Mouse (Mus musculus) kidney, postnatal 14 days (tissue): ENCODE results near the gene Sh3kbp1.

ENCODE experiments used
- DNase-seq: peaks from one replicate; pipeline ENCODE4 v3.0.0; 2022; ENCODE audit warnings: mixed read lengths

The Sh3kbp1 gene

GRCm38 (mm10) chrX:159928834-159929233, 301.8 kb downstream of the Sh3kbp1 start:
- no peak for DNase-seq

DNA sequence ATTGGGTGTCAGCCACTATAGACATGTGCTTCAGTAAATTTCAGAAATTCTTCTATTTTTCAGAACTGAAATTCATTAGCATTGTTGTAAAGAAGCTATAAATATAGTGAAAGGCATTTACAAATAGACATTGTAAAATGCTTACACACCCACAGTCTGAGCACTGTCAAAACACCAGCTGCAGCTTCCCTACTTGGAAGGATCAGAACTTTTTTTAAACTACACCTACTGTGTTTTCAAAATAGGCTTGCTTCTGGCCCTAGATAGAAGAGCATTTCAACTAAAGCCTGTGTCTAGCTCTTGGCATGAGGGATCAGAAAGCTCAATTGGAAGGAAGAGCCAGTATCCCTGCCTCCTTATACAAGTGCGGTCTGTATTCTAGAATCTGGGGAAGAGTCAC, 305.0 kb downstream of the Sh3kbp1 start:
- DNase-seq, result no peak

DNA sequence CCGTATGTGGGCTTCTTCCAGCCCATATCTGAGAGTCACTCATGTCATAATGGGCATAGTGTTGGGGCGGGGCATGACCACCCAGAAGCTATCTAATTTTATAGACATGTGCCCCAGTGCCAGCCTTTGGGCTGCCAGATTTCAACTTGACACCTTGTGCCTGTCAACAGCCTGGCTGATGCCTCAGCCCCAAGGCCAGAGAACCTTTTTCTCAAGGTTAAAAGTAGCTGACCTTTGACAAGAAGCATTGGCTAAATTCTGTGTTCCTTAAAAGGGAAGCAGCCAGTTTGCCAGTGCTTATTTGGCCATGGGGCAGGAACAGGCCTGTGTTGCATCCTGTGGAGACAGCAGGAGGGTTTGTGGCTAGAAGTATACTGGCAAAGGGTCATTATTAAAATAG, 315.5 kb downstream of the Sh3kbp1 start:
- no peak for DNase-seq

GRCm38 (mm10) chrX:159943586-159943985, 316.5 kb downstream of the Sh3kbp1 start:
- no peak for DNase-seq

- no peak for DNase-seq
These were observed 326.7 kb downstream of the Sh3kbp1 start for GRCm38 (mm10) chrX:159953546-159954429.

DNA sequence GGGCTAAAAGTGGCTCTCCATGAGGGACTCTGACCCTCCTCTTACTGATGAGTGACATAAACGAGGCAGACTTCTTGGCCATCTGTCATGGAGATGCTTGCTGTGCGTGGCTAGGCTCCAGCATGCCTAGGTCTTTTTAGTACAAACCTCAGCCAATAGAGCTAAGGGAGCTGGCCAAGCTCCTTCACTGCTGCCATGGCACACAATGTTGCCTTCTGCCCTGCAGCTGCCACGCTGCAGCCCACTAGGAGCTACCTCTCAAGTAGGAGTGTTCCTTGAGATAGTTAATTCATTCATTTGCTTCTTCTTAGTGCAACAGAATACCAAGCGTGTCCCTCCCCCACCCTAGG, 327.3 kb downstream of the Sh3kbp1 start:
- no peak for DNase-seq

- DNase-seq, result no peak
These were observed 328.4 kb downstream of the Sh3kbp1 start for GRCm38 (mm10) chrX:159955433-159955832.

DNA sequence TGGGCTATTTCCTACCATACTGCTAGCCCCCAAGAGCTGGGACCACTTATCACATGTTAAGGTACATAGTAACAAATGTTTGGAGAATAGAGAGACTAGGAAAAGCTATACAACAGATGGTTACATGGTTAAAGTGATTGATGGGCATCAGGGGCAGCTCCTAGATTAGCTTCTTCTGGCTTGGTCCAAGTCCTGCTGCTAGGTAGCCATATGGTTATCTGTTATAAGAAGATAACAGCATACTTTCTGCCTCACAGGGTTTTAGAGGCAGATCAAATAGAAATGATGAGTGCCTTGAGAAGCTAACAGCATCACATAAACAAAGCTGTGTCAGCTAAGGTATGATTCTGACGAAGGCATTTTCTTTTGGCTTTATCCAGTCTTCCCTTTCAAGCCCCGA, 334.3 kb downstream of the Sh3kbp1 start:
- no peak for DNase-seq

- DNase-seq, result peak; percentile 71
These were observed 336.2 kb downstream of the Sh3kbp1 start for GRCm38 (mm10) chrX:159963273-159963672.

DNA sequence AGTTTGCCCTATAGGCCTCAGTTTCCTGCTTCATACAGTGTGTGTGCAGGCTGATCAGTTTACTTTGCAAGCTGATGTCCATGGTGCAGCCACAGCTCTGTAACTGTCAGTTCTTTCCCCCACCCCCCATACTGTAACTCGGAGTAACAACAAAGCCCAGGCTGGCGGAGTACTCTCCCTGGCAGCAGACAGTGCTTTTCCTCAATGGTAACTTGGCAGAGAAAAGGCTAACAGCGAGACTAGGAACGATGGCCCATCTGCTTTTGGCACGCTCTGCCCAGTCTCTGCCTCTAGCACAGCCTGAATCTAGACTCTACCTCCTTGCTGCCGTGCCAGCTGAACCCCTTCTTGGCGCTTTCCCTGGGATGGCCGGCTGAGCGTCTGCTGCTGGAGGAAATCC, 336.9 kb downstream of the Sh3kbp1 start:
- DNase-seq, result no peak

GRCm38 (mm10) chrX:159969025-159969424, 342.0 kb downstream of the Sh3kbp1 start:
- DNase-seq, result peak; percentile 5

GRCm38 (mm10) chrX:159971091-159971779, 344.2 kb downstream of the Sh3kbp1 start:
- peak; percentile 35 for DNase-seq

GRCm38 (mm10) chrX:159973730-159974129, 346.7 kb downstream of the Sh3kbp1 start:
- peak; percentile 39 for DNase-seq

DNA sequence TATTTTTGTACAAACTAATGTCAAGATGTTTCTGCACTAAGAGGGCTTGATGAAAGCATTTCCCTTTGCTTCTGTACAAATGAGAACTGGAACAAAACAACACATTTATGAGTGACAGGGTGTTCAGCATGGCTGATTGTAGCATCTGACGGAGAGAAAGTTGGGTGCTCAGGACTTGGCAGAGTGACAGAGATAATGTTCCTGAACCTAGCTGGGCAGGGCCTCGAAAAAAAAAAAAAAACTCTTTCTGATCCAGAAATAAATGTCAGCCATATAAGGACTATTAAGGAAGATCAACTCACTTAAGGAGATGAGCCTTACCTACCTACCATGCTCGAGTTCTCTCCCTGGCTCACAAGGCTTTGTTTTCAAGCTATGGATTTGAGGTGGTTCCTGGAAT, 349.2 kb downstream of the Sh3kbp1 start:
- DNase-seq, result no peak

DNA sequence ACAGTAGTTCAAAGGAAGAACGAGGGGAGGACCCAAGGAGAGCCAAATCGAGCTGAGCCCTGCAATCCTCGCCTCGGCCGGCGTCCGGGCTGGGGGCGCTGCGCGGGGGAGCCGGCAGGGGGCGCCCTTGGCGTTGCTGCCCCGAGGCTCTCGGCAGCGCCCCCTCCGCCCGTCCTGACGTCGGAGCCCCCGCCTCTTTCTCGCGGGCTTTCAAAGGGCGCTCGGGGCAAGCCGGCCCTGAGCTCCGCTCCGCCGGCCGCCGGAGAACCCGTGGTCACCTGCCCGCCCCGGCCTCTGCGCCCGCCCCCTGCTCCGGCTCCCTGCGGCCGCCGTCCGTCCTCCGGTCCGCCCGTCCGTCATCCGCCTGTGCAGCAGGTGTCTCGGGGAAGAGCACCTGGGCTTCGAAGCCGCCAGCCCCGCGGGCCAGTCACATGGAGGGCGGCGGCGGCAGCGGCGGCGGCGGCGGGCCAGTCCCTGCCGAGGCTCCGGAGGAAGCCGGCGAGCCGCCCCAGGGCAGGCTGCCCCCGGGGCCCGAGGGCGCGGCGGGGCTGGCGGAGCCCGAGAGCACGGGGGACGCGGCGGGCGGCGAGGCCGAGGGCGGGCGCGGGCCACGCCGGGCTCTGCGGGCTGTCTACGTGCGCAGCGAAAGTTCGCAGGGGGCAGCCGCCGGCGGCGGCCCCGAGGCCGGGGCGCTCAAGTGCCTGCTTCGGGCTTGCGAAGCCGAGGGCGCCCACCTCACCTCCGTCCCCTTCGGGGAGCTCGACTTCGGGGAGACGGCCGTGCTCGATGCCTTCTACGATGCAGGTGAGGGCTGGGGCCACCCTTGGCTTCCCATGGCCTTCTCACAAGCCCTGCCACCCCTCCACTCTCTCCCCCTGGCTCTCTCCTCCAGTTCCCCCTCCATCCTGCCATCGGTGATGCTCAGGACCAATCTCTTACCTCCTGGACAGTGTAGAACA, 361.2 kb downstream of the Sh3kbp1 start, which contains the start of gene Map3k15:
TSS of gene Map3k15 (plus strand) at position 432 of the 959 bp plus-strand sequence.
- peak; percentile 79 for DNase-seq

DNA sequence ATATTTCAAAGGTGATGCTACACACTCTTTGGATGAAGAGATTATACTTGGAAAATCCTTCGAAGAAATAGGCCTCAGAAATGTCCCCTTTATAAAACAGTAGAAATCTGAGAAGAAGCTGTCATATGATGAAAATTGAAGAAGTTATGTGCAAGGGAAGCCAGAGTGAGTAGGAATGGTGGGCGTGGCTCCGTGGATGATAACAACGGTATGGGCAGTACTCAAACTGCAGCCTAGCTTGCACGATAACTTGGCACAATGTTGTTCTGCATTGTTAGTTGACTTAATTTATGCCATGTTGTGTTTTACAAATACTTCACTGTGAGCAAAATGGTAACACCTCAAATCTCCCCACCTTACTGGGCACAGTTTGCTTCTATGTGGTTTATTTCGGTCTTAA, 368.7 kb downstream of the Sh3kbp1 start:
- no peak for DNase-seq
